Mouse (Mus musculus) kidney, postnatal 14 days (tissue): ENCODE results near the gene Stip1.
"Not testable (repeated sequence)": the region's sequence is repeated elsewhere in the genome, so short reads cannot be mapped to it uniquely, and the experiment has no call there.

Experiments
- DNase-seq: peaks from one replicate; pipeline ENCODE4 v3.0.0; 2022; ENCODE audit warnings: mixed read lengths

Gene Stip1

DNA sequence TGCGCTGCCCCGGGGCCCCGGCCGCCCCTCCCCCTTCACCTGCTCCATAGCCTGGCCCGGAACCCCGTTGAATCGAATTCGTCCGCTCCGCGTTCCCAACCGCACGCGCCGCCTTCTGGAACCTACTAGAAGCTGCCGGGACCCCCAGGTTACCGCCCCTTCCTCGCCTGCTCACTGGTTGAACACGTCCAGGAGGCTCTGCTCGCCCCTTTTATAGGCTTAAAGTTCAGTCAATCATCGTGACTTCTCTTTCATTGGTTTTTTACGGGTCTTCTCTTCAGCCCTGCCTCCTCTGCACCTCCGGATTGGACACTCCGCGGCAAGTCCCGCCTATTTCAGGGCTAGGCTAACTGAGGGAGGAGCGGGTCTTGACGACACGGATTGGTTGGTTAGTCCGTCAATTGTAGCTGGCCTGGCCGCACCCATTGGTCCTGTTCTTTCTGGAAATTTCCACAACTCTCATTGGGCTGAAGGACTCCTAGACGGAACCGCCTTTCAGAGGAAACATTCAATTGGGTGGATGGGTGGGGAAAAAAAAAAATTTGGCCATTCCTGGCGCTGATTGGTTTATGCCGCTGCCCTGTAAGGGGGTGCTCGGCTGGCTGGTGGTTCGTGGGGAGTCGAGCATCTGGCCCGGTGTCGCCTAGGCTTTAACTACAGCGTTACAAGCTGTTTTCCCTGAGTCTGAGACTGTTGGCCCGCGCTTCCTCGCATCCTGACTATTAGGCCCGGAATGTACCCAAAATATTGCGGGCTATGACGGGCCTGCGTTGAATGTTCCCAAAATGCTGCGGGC is at the start of gene Stip1:
TSS of gene Stip1 (minus strand) at position 127 of the 796 bp plus-strand sequence.
- peak; percentile 99 for DNase-seq

DNA sequence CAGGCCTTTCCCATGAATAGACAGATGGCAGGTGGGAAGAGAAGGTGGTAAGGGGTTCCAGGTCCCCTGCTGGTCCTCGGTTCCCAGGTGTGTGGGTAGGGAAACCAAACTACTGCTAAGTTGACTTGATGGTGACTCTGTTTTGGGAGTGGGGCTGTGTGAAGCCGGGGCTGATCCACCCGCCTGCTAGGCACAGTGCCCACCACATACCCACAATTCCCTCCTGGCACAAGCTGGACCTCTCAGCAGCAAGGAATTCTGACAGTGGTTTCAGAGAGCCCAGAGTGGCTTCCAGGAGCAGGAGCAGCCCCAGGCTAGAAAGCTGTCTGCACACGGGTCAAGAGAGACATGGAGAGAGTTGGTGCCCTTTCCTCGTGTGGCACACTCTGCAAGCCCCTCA is 49.3 kb upstream of the Stip1 start:
- no peak for DNase-seq

DNA sequence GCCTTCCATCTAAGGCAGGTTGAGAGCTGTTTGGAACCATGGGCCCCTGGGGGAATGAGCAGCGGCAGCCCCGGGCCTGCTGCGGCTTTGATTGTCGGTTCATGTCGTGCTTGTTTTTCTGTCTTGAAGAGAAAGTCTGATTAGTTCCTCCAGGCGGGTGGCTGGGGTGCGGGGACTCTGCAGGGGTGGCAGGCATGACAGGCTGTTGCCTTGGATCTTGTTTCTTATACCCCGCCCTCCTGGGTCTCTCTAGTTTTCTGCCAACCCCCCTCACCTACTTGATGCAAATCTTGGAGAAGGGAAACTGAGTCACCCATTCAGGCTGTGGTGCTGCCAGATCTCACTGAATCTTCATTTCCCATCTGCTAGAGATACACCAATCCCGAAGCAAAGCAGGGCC is 48.8 kb upstream of the Stip1 start:
- no peak for DNase-seq

DNA sequence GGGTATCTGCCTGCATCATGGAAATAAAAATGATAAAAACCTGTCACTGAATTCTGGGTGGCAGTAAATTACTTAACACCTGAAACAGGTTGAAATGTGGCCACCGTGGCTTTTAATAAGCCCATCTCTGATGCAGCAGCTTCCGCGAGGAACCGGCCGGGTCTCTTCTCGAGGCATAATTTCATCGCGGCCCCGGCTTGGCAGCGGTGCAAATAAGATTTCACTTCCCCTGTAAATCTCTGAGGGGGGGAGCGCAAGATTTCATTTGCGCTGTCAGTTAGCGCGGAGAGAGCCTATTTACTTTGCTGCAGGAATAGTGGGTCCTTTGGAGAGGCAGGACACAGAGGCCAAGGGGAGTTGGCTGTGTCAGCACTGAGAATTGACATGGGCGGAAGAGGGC is 45.0 kb upstream of the Stip1 start:
- no peak for DNase-seq

DNA sequence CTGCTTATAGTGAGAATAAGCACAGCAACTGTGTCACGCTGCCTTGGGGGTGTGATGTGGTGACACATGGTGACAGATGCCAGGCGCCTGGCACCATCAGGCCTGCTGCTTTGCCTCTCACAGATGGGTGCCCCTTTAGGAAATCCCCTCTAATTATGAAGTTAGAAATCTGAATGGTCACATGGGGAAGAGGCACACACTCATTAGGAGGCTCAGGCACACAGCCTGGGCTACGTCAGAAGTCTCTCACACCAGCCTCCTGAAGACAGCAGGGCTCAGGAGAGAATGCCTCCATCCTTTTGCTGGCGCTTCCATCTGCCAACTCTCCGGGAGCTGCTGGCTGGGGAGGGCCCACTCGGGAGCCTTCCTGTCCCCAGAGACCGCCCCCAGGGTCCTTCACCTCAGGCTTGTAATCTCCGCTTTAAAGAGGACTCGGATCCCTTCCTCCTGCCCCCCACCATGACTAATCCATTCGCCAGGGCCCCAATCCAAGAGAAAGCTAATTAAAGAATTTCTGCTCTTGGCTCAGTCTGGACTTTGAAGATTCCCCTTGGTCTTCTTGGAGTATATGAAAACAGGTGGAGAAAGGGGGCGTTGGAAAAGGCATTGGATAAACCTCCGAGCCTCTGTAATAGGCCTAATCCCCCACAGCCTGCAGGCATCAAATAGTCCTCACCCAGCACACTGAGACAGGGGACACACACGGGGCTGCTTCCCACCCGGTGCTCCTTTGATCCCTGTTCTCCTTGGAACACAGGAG is 43.4 kb upstream of the Stip1 start:
- no peak for DNase-seq

DNA sequence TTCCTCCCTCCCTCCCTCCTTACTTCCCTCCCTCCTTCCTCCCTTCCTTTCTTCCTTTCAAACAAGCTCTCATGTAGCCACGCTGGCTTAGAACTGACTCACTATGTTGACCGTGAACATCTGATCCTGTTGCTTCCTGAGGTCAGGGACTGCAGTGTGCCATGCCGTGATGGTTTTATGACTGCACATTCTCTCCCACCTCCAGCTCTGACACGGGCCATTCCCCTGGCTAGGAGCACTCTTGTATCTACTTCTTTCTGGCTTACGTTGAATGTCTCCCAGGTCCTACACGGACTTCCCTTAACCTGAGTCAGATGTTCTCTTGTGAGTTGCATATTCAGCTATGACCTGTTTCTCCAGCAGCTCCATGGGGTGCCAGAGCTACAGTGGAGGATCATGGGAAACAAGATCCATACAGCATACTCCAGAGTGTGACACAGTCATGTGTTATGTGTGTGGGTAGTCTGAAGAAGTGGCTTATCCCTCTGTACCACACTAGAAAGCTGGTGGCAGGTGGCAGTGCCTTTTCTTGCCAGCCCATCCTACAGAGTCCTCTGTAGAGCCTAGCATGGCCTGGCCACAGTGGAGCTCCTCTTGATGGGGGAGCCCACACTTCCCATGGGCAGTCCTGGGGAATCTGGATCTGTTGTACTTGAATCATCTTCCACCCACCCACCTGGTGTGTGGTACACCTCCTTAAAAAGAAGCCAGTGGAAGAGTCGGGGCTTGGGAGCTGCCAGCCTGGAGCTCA is 41.9 kb upstream of the Stip1 start:
- no peak for DNase-seq

DNA sequence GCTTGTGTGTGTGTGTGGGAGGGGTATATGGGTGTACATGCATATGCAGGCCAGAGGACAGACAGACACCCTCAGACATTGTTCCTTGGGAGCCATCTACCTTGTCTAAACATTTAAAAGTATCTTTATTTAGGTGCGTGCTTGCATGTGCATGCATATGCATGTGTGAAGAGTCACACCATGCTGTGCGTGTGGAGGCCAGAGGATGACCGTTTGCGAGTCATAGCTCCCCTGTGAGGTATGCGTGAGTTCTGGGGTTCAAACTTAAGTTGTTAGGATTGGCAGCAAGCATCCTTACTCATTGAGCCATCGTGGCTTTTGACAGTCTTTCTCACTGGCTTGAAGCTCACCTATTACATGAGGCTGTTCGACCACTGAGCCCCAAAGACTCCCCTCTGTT is 38.5 kb upstream of the Stip1 start:
- DNase-seq, result no peak

DNA sequence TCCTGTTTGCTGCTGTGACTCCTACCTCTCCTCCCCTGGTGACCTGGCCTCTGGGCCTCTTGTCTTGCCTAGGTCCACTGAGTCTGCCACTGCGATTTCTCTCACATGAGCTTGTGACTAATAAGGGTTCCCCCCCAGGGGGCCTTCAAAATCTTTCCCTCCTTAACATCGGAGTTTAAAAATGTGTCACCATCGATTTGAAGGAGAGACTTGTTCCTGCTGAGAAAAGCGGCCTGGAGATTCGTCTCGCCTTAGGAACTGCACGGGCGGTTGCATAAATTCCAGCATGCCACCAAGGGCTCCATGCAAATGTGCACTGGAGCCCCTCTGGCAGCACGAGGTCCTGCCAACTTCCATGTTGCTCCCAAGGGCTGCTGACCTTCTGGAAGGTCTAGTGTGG is 37.9 kb upstream of the Stip1 start:
- no peak for DNase-seq

DNA sequence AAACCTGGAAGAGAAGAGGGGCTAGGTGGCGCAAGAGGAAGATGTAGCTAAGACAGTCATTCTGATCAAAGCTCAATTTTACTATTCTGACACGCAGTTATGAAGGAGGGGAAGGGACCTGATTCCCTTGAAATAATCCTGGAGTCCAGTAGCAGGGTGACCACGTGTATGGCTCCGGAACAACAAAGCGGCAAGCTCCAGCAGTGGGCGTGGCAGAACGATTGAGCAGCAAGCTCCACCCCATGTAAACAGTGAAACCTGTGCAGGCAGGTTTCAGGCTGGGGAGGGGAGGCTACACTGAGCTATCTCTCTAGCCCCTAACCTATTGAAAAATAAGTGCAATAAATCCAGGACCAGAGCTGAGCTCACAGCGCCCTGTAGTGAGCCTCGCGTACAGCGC is 35.6 kb upstream of the Stip1 start:
- not testable (repeated sequence) for DNase-seq

DNA sequence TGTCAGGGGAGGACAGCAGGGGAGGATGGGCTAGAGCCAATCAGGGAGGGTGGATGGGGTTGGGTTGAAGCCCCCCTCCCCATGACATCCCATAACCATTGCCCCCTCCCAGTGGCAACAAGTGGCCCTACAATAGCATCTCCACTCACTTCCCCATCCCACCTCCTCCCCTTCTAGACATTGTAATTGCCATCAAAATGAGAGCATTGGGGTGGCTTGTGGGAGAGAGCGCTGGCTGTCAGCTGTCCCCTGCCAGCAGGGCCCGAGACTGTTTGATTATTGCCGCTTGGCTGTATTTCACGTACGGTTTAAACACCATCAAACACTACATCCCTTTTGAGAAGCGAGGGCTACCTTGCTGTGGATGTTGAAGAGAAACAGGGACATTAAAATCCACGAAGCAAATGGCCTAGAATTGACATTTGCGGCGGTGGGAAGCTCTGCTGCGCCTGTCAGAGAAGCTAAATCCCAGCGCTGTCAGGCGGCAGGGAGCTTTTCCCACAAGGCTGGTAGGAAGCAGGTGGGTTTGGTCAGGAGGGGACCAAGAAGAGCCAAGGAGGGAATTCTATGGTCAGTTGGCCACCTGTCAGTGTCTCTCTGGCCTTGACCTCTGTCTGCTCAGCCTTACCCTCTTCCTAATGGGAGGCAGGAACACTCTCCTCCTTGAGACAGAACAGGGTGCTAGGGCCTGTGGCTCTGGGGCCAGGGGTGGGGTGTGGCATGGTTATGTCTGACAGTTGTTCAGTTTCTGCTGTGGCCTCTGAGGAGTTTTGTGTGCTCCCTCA is 34.4 kb upstream of the Stip1 start:
- no peak for DNase-seq

DNA sequence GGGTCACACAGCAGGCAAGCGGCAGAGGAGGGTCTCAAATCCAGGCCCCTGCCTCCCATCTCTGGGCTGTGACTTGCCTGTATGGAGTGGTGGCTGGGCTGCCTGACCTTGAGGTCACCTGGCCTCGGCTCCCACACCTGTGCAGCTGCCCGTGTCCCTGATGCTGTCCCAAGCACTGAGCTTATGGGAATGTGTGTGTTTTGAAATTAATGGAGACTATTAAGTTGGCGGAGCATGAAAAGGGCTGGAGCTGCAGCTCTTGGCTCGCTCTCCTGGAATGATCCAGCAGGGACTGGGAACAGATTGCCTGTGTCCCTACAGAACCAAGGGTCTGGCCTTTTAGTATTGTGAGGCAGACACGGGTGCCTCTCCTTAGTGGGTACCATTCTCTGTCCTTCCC is 32.5 kb upstream of the Stip1 start:
- DNase-seq, result peak; percentile 71

DNA sequence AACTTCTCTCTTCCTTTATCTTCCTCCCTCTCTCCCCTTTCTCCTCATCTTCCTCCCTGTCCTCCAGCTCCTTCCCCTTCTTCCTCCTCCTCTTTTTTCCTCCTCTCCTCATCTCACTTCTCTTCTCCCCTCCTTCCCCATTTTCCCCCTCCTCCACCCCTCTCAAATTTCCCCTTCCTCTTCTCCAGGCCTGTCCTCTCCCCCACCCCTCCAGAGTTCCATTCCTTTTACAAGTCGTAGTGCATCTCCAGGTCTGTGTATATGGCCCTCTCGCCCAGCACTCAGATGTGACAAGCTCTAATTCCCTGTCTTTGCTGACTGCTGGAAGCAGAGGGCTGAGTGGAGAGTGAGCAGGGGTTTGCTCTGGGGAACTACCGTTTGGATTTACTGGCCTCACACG is 31.0 kb upstream of the Stip1 start:
- DNase-seq, result no peak

DNA sequence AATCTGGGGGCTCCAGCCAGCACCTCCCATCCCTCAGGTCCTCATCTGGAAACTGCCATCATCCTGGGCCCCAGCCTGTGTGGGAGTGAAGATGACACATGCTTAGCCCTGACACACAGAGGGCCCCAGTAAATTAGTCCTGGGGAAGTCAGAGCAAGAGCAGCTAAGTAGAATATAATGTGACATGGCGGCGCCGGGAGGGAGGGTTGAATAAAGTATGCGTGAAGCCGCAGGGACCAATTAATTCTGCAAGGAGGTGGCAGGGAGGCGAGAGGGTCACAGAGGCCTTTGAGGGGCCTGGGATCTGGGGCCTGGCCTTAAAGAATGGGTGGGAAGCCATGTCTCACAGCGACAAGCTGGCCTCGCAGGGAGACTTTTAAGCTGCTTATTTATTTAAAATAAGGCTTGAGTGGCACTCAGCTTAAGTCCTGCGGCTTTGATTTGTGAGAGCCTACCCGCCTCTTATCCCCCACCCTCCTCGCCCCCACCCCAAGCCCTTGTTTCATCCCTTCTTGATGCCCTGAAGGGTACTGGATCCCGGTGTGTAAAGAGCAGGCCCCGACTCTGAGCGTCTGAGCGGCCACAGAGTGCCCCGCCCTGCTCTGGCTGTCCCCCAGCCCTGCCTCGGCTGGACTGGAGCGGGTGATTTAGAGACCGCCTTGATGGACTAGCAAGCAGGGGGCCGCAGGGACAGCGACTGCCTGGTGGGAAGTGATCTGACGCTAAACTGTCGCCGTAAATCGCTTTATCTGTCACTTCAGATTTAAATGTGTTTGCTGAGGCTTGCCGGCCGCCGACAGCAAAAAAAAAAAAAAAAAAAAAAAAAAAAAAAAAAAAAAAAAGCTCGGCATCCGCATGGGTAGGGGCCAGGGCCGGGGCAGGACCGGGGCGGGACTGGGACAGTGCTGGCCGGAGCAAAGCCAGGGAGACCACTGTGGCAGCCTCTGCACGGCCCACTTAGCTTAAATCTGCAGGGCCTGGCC is 30.3 kb upstream of the Stip1 start:
- peak; percentile 57 for DNase-seq

DNA sequence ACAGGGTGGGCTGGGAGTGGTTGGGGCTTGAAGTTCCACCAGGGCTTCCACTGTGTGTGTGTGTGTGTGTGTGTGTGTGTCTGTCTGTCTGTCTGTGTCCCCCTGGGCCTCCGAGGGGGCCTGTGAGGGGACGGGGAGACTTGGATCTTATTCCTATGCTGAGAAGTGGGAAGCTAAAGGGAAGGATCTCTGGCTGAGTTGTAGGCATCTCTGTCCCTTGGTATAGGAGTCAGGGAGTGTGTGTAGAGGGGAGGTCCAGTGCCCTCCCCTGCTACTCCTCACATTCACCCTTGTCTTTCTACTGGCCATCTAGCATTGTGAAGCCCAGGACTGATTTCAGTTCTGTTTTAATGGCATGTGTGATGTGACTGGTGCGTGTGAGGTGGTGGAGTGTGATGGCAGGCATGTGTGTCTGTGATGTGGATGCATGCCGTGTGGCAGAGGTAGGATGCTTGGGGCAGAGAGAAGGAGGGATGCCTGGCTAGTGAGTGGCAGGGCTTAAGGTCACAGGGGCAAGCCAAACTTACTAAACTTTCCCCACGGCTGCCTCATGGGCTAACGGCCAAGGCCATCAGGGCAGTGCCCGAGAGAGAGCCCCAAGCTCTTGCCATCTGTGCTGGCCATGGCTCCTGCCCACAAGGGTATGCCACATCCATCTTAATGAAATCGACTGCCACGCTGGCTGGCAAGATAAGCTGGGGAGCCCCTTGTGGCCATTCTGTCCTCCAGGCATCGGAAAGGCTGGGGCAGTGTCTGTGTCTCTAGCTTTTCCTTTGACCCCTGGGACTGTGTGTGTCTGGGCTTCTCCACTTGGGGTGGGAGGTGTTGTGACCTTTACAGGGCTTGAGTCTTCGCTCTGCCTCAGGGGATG is 29.1 kb upstream of the Stip1 start:
- no peak for DNase-seq

DNA sequence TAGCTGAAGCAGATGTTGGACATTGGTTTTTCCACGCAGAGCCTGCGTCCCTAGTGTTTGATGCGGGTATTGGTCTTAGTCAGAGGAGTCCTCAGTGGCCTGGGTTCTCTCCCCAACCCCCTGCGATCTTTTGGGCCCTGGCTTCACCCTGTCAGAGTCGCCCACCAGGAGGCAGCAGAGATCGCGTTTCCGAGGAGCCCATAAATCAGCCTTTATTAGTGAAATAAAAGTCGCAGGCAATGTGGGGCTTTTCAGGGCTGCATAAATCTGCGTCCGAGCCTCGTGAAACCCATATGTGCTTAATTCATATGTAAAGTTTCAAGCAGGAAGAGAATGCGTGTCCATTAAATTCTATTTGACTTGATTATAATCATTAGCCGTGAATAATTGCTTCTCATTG is 28.4 kb upstream of the Stip1 start:
- peak; percentile 84 for DNase-seq

DNA sequence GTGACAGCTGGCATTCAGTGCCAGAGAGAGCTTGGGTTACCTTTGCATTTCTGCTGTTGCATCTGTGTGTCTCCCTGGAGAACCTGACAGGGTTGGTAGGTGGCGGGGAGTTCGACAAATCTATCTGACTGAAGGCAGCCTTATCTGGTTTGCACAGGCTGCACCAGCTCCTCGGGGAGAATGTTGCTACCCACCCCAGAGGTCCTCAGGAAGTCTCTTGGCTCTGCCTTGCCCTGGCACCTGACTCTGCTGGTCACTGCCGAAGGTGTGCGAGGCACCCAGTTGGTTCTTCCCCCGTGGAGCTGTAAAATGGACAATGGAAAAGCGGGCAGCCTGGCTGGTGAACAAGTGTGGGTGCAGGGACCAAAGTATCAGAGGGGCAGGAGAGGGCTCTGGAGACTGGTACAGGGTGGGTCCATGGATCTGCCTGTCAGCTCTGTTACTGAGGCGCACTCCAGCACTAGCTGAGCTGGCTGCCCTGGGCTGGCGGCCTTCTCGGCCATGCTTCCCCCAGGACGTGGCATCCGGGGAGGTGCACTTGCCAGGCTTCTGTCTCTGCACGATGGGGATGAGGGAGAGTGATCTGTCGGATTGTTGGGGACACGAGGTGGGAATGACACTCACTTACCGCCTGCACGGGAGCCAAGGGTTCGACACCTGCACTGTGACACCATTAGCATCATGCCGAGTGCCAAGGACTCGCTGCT is 27.7 kb upstream of the Stip1 start:
- DNase-seq, result no peak

DNA sequence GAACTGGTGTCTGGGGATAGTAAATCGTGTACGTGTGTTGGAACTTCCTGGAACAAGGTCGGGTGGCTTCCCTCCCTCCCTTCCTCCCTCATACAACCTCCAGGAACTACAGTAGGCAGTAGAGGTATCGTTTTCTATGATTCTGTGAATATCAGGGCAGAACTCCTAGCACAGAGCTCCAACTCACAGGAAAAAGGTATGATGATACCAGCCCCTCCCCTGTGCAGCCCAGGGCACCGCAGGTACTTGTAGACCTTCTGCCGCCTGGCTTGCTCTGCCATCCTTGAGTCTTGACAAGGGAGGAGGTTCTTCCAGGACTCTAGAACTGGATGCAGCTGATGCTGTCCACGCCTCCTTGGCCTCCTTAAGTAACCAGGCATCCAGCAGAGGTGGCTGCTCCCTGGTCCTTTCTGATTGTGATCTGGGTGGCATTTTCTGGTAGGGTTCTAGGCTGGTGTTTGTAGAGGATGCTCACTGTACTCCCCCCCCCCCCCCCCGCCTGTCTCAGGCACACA is 27.1 kb upstream of the Stip1 start:
- no peak for DNase-seq

DNA sequence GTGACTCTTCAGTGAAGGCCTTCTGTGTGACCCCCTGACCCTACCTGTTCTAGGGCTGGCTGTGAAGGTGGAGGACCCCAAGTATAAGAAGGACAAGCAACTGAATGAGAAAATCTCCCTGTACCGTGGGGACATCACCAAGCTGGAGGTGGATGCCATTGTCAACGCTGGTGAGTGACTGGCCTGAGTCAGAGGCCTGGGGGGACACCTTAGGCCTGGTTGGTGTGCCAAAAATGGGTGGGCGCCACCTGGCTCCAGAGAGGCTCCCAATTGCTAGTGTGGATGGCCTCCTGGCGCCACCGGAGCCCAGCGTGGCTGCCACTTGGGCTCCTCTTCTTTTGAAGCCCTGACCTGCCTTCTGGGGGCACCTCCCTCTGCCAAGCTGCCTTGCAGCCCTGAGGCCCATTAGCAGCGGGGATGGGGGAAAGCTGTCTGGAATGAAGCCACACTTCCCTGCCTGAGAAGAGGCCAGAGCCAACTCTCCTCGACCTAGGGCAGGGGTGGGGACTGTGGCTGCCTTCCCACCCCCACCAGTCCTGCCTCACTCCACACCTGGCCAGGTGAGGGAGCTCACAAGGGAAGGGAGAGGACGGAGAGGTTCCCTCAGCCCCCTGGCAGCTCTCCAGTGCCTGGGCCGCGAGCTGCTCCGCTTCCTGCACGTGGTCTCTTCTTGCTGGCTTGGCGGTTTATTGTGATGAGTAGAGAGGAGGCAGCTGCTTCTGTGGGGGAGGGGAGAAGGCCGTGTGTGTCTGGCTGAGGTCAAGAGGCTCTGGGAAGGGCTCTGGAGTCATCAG is 26.5 kb upstream of the Stip1 start:
- peak; percentile 86 for DNase-seq

DNA sequence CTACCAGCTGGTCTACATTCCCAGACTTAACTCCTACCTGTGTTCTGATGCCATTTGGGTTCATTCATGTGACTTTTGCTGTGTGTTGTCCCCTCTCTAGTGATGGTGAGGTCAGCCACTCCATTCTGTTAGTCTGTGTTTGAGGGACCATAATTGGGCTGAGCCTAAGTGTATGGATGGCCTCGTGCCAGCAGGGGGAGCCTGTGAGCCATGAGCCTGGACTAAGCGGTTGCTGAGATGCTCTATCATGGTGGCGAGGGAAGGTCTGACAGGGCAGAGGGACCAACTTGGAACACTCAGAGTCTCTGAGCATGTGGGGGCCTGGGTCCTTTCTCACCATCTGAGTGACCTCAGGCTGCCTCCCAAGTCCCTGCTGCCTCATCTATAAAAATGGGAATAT is 24.8 kb upstream of the Stip1 start:
- peak; percentile 87 for DNase-seq
